Mouse (Mus musculus) induced T-regulatory cell, adult 2 months (primary cell): Measurements from ENCODE around the gene Gm21977.
"Not testable (repeated sequence)": the region's sequence is repeated elsewhere in the genome, so short reads cannot be mapped to it uniquely, and the experiment has no call there.

ENCODE experiments used
- DNase-seq: peaks from one replicate; pipeline ENCODE4 v3.0.0-alpha.2; 2012; ENCODE audit warnings: low read depth

The Gm21977 gene

GRCm38 (mm10) chr14:42853377-42853776 is at the start of gene Gm21977:
Gene Gm21977 (minus strand): TSS chr14:42853477.
- DNase-seq, result not testable (repeated sequence)
